Mouse (Mus musculus) bone marrow macrophage, adult 2 months (primary cell): ENCODE data around the gene Pex16. TPM values are rescaled to one million over a fixed set of nuclear protein-coding genes. Genes with fewer than 3 reads are reported as not detected.

Experiments used
- H3K27ac ChIP-seq: 2 replicates; pipeline ENCODE4 v1.5.1; 2012; ENCODE audit warnings: low read depth, low read length; ENCODE audit not compliant: insufficient read depth
- H3K4me1 ChIP-seq: 2 replicates; pipeline ENCODE4 v1.6.1; 2012; ENCODE audit warnings: low read length; ENCODE audit not compliant: control insufficient read depth, insufficient read depth
- H3K4me3 ChIP-seq: 2 replicates; pipeline ENCODE4 v1.5.1; 2012; ENCODE audit warnings: mild to moderate bottlenecking, low read length, moderate library complexity; ENCODE audit not compliant: insufficient read depth
- CTCF ChIP-seq: IDR thresholded peaks from 2 replicates; pipeline ENCODE4 v1.5.1; 2012; ENCODE audit warnings: low read depth, mild to moderate bottlenecking, low read length, moderate library complexity
- POLR2A ChIP-seq: IDR thresholded peaks from 2 replicates; pipeline ENCODE4 v1.6.1; 2012; ENCODE audit warnings: mild to moderate bottlenecking, low read depth, low read length, borderline replicate concordance
- polyA plus RNA-seq: library from polyadenylated mRNA; stranded (reverse); fragments of >200 nt; gene quantifications from 2 replicates; pipeline ENCODE4 v1.2.4, GENCODE M21; 2012; ENCODE audit not compliant: missing spikeins, insufficient read depth, insufficient read length

The Pex16 gene
- polyA plus RNA-seq, 1 experiment = 14.3 TPM

GRCm38 (mm10) chr2:92430089-92430488, 55.6 kb downstream of the Pex16 start:
- no peak for TF ChIP-seq CTCF
- no peak for TF ChIP-seq POLR2A
- no peak overlapping the region for H3K4me3 ChIP-seq
- peaks cover 51% of the 10 kb centered on the region for H3K4me1 ChIP-seq
- no peak overlapping the region for H3K27ac ChIP-seq

Other genes starting within 250 kb of the Pex16 start
- gene Large2, start 193 bp downstream of the Pex16 start, polyA plus RNA-seq = not detected in 2 replicates
- 1.1 and 1.7 TPM in 2 replicates for gene 1700029I15Rik, start 7.9 kb downstream of the Pex16 start, polyA plus RNA-seq
- gene Mapk8ip1, start 26.6 kb downstream of the Pex16 start, polyA plus RNA-seq = 0.25 TPM in 1 of 2 replicates, not detected in the other
- gene Cry2, start 59.4 kb downstream of the Pex16 start, polyA plus RNA-seq = 5.4 and 5.8 TPM in 2 replicates
- 22.8 and 27.4 TPM in 2 replicates for gene Slc35c1, start 85.9 kb downstream of the Pex16 start, polyA plus RNA-seq
- gene Chst1, start 225.0 kb downstream of the Pex16 start, polyA plus RNA-seq = 1.6 and 1.7 TPM in 2 replicates